28 mouse cellular contexts compared by ENCODE assay signal in the genomic region with DNA sequence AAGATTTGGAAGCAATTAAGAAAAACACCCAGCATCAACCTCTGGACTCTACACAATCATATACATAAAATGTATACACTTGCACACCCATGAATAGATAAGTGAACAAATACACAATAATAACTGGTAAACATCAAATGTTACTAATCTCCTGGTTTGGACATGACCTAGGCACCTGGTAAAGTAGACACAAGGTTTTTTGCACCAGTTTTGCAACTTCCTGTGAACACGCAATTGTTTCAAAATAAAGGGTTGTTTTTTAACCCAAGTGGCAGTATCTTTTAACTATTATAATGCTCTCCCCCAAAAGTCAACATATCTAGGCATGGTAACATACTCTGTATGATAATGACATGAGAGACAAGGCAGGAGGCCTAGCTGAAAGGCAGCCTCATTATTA.
"Had no signal": no experiment of that assay in that cellular context is flagged by ENCODE, and none has a peak within 500 bp of the region (broad histone marks: within the 10 kb centered on the region; RNA-seq: fewer than 3 reads in every experiment).

No protein-coding gene starts in this region.

- H3K27ac ChIP-seq: gastrocnemius, adult 2 months; heart, adult 2 months; heart, embryonic 13.5 days; heart, embryonic 15.5 days; hindbrain, embryonic 10.5 days; hindbrain, embryonic 12.5 days; hindbrain, embryonic 14.5 days; intestine, embryonic 15.5 days; layer of hippocampus, adult 2 months; left cerebral cortex, adult 2 months; limb, embryonic 13.5 days; limb, embryonic 15.5 days; liver, embryonic 14.5 days had no signal

- H3K27me3 ChIP-seq: heart, embryonic 13.5 days; heart, embryonic 15.5 days; hindbrain, embryonic 12.5 days; intestine, embryonic 15.5 days; limb, embryonic 13.5 days; limb, embryonic 15.5 days had no signal

- DNase-seq: forebrain, postnatal 0 days; gastrocnemius, adult 2 months; gastrocnemius, postnatal 10 days; gastrocnemius, postnatal 25 days; heart, adult 11 months; heart, adult 2 months; heart, postnatal 14 days; heart, postnatal 4 days; kidney, adult 18-20 months; kidney, adult 8-10 months; kidney, postnatal 10 days; kidney, postnatal 25 days; kidney, postnatal 4 days had no signal

- H3K4me1 ChIP-seq: limb, embryonic 13.5 days had no signal

- ATAC-seq: forebrain, postnatal 0 days; hindbrain, embryonic 16.5 days; inflammation-experienced regulatory T-cells, adult 6 months; intestine, embryonic 15.5 days; intestine, postnatal 0 days had no signal

- H3K36me3 ChIP-seq: heart, embryonic 15.5 days; hindbrain, embryonic 12.5 days; intestine, embryonic 15.5 days had no signal

- H3K9ac ChIP-seq: forebrain, postnatal 0 days; heart, embryonic 13.5 days; heart, embryonic 15.5 days; hindbrain, embryonic 12.5 days; hindbrain, embryonic 14.5 days; intestine, embryonic 15.5 days; limb, embryonic 13.5 days; limb, embryonic 15.5 days; liver, embryonic 14.5 days had no signal

- H3K4me2 ChIP-seq: heart, embryonic 11.5 days; heart, embryonic 13.5 days; heart, embryonic 15.5 days; hindbrain, embryonic 12.5 days; hindbrain, embryonic 14.5 days; intestine, embryonic 15.5 days; limb, embryonic 13.5 days; limb, embryonic 15.5 days had no signal

- H3K9me3 ChIP-seq: heart, embryonic 13.5 days; heart, embryonic 15.5 days; hindbrain, embryonic 12.5 days; intestine, embryonic 15.5 days; limb, embryonic 13.5 days; limb, embryonic 15.5 days had no signal

- H3K4me3 ChIP-seq: gastrocnemius, adult 2 months; heart, adult 2 months; heart, embryonic 13.5 days; heart, embryonic 15.5 days; hindbrain, embryonic 10.5 days; hindbrain, embryonic 12.5 days; intestine, embryonic 15.5 days; layer of hippocampus, adult 2 months; left cerebral cortex, adult 2 months; limb, embryonic 13.5 days; limb, embryonic 15.5 days had no signal
